Mouse (Mus musculus) hindbrain, embryonic 15.5 days (tissue): ENCODE data around the gene Glmp. TPM values are rescaled to one million over a fixed set of nuclear protein-coding genes. Genes with fewer than 3 reads are reported as not detected.
A peak's percentile ranks its signal among the peaks of the same experiment; 100 is the strongest.
"Not testable (repeated sequence)": the region's sequence is repeated elsewhere in the genome, so short reads cannot be mapped to it uniquely, and the experiment has no call there.

Experiments
- ATAC-seq: fragments of 200-750 bp; cut with Nextera tagmentation; 2 replicates; pipeline ENCODE4 v1.8.0; 2017; ENCODE audit warnings: low read depth, moderate number of reproducible peaks, moderate TSS enrichment; ENCODE audit not compliant: low FRiP score
- H3K27ac ChIP-seq: fragments of 300-500 bp; sonication (generic); replicated peaks from 2 replicates; pipeline ENCODE4 v1.5.1; 2015; ENCODE audit warnings: mild to moderate bottlenecking, inconsistent platforms
- H3K27me3 ChIP-seq: fragments of 300-500 bp; sonication (generic); 2 replicates; pipeline ENCODE4 v1.6.1; 2015; ENCODE audit warnings: control low read depth, inconsistent platforms
- H3K36me3 ChIP-seq: fragments of 300-500 bp; sonication (generic); 2 replicates; pipeline ENCODE4 v1.6.1; 2015; ENCODE audit warnings: control low read depth, inconsistent platforms
- H3K4me1 ChIP-seq: fragments of 300-500 bp; sonication (generic); replicated peaks from 2 replicates; pipeline ENCODE4 v1.6.1; 2015; ENCODE audit warnings: control low read depth, inconsistent platforms
- H3K4me2 ChIP-seq: fragments of 300-500 bp; sonication (generic); 2 replicates; pipeline ENCODE4 v1.6.1; 2015; ENCODE audit warnings: moderate library complexity, mild to moderate bottlenecking, inconsistent platforms
- H3K4me3 ChIP-seq: fragments of 300-500 bp; sonication (generic); 2 replicates; pipeline ENCODE4 v1.5.1; 2015; ENCODE audit warnings: mild to moderate bottlenecking, inconsistent platforms
- H3K9ac ChIP-seq: fragments of 300-500 bp; sonication (generic); 2 replicates; pipeline ENCODE4 v1.6.1; 2015; ENCODE audit warnings: inconsistent platforms
- H3K9me3 ChIP-seq: fragments of 300-500 bp; sonication (generic); 2 replicates; pipeline ENCODE4 v1.6.1; 2016; ENCODE audit warnings: control low read depth, inconsistent platforms
- WGBS: fragments of 180-500 bp; shearing (Covaris S2); methylation state at CpG from one replicate; pipeline ENCODE4 v1.1.7; 2015; 5-methylcytosine and 5-hydroxymethylcytosine counted together
- polyA plus RNA-seq: library from polyadenylated mRNA; unstranded; fragments of >200 nt; fragmentation: Nextera tagmentation; extraction: Ambion mirVana; gene quantifications from 2 replicates; pipeline ENCODE4 v1.2.1, GENCODE M21; 2015

Gene Glmp
- 119 and 125 TPM in 2 replicates for polyA plus RNA-seq

GRCm38 (mm10) chr3:88324951-88325405, at the start of gene Glmp:
TSS of gene Glmp (plus strand) at chr3:88325023.
- H3K9ac ChIP-seq: peak within 1 kb of the TSS; percentile 49
- ATAC-seq: peak; percentile 87
- H3K36me3 ChIP-seq: peaks cover 42% of the 10 kb centered on the region
- no peaks in the 10 kb centered on the region for H3K27me3 ChIP-seq
- peak within 1 kb of the TSS; percentile 49 for H3K4me3 ChIP-seq
- H3K4me1 ChIP-seq: peaks cover 15% of the 10 kb centered on the region
- H3K9me3 ChIP-seq: no peaks in the 10 kb centered on the region
- WGBS: 1% methylated on average over 10 of the region's 10 CpGs
- no peak within 1 kb of the TSS for H3K27ac ChIP-seq
- peak within 1 kb of the TSS; percentile 70 for H3K4me2 ChIP-seq

GRCm38 (mm10) chr3:88276121-88276520, 48.7 kb upstream of the Glmp start:
- Histone ChIP-seq H3K27ac (no peak overlapping the region), H3K36me3 (no peaks in the 10 kb centered on the region), H3K9ac (no peak overlapping the region), H3K9me3 (no peaks in the 10 kb centered on the region), H3K4me1 (no peaks in the 10 kb centered on the region), H3K27me3 (no peaks in the 10 kb centered on the region), H3K4me2 (no peak overlapping the region), H3K4me3 (no peak overlapping the region)
- WGBS: 84% methylated on average over 2 of the region's 2 CpGs
- no peak for ATAC-seq

GRCm38 (mm10) chr3:88276529-88277143, 48.2 kb upstream of the Glmp start:
- no peaks in the 10 kb centered on the region for H3K4me1 ChIP-seq
- no peaks in the 10 kb centered on the region for H3K36me3 ChIP-seq
- no peak for ATAC-seq
- H3K4me2 ChIP-seq: no peak overlapping the region
- H3K4me3 ChIP-seq: no peak overlapping the region
- H3K9ac ChIP-seq: no peak overlapping the region
- 44% methylated on average over 7 of the region's 7 CpGs for WGBS
- H3K27ac ChIP-seq: no peak overlapping the region
- H3K9me3 ChIP-seq: no peaks in the 10 kb centered on the region
- H3K27me3 ChIP-seq: no peaks in the 10 kb centered on the region

- Histone ChIP-seq H3K36me3 (no peaks in the 10 kb centered on the region), H3K9ac (no peak overlapping the region), H3K27me3 (no peaks in the 10 kb centered on the region), H3K4me3 (no peak overlapping the region), H3K4me2 (no peak overlapping the region), H3K4me1 (no peaks in the 10 kb centered on the region), H3K27ac (no peak overlapping the region), H3K9me3 (no peaks in the 10 kb centered on the region)
- WGBS: 92% methylated on average over 2 of the region's 2 CpGs
- no peak for ATAC-seq
Measured at GRCm38 (mm10) chr3:88280035-88280434, 44.8 kb upstream of the Glmp start.

GRCm38 (mm10) chr3:88281141-88281916, 43.5 kb upstream of the Glmp start:
- not testable (repeated sequence) for H3K4me3 ChIP-seq, H3K9me3 ChIP-seq, H3K36me3 ChIP-seq, H3K4me2 ChIP-seq, H3K4me1 ChIP-seq, H3K27me3 ChIP-seq, H3K27ac ChIP-seq, ATAC-seq, H3K9ac ChIP-seq
- WGBS: 62% methylated on average over 11 of the region's 11 CpGs

GRCm38 (mm10) chr3:88284815-88285564, 39.8 kb upstream of the Glmp start:
- H3K4me3 ChIP-seq, H3K36me3 ChIP-seq, ATAC-seq, H3K27me3 ChIP-seq, H3K27ac ChIP-seq, H3K4me2 ChIP-seq, H3K9ac ChIP-seq, H3K9me3 ChIP-seq, H3K4me1 ChIP-seq: not testable (repeated sequence)
- 97% methylated on average over 14 of the region's 14 CpGs for WGBS

- not testable (repeated sequence) for H3K27me3 ChIP-seq, H3K9me3 ChIP-seq, H3K9ac ChIP-seq, ATAC-seq, H3K36me3 ChIP-seq, H3K4me2 ChIP-seq, H3K4me1 ChIP-seq, H3K4me3 ChIP-seq, H3K27ac ChIP-seq
- 100% methylated on average over 2 of the region's 2 CpGs for WGBS
Measured at GRCm38 (mm10) chr3:88285565-88285895, 39.3 kb upstream of the Glmp start.

- no peak within 1 kb of the TSS for H3K9ac ChIP-seq
- no peaks in the 10 kb centered on the region for H3K9me3 ChIP-seq
- ATAC-seq: no peak
- H3K4me3 ChIP-seq: no peak within 1 kb of the TSS
- WGBS: 100% methylated on average over 4 of the region's 4 CpGs
- H3K4me1 ChIP-seq: no peaks in the 10 kb centered on the region
- H3K27me3 ChIP-seq: no peaks in the 10 kb centered on the region
- no peak within 1 kb of the TSS for H3K4me2 ChIP-seq
- no peaks in the 10 kb centered on the region for H3K36me3 ChIP-seq
- no peak within 1 kb of the TSS for H3K27ac ChIP-seq
Measured at GRCm38 (mm10) chr3:88287110-88287509, 37.7 kb upstream of the Glmp start, which contains the start of gene Gm38392. TSS of gene Gm38392 (minus strand) at chr3:88287210.

GRCm38 (mm10) chr3:88288133-88288713, 36.6 kb upstream of the Glmp start:
- ATAC-seq: not testable (repeated sequence)

GRCm38 (mm10) chr3:88291970-88292369, 32.9 kb upstream of the Glmp start:
- no peak overlapping the region for H3K4me3 ChIP-seq
- WGBS: 43% methylated on average over 4 of the region's 4 CpGs

More at GRCm38 (mm10) chr3:88288133-88288713, 36.6 kb upstream of the Glmp start:
- H3K36me3 ChIP-seq, H3K27me3 ChIP-seq, H3K4me3 ChIP-seq, H3K9ac ChIP-seq, H3K27ac ChIP-seq, H3K9me3 ChIP-seq, H3K4me1 ChIP-seq, H3K4me2 ChIP-seq: not testable (repeated sequence)
- WGBS: 85% methylated on average over 9 of the region's 10 CpGs

GRCm38 (mm10) chr3:88295272-88295671, 29.6 kb upstream of the Glmp start:
- not testable (repeated sequence) for H3K27me3 ChIP-seq, ATAC-seq, H3K27ac ChIP-seq, H3K9me3 ChIP-seq
- Histone ChIP-seq H3K4me2 (peak overlapping the region; percentile 74), H3K36me3 (peaks cover 11% of the 10 kb centered on the region), H3K4me1 (peaks cover 26% of the 10 kb centered on the region), H3K9ac (peak overlapping the region; percentile 57; the same call in 1 of the 2 replicates), H3K4me3 (peak overlapping the region; percentile 76; the same call in 1 of the 2 replicates)
- WGBS: 76% methylated on average over 1 of the region's 1 CpGs

More at GRCm38 (mm10) chr3:88291970-88292369, 32.9 kb upstream of the Glmp start:
- H3K36me3 ChIP-seq: no peaks in the 10 kb centered on the region
- no peaks in the 10 kb centered on the region for H3K9me3 ChIP-seq
- peaks cover 7% of the 10 kb centered on the region for H3K4me1 ChIP-seq
- H3K9ac ChIP-seq: no peak overlapping the region
- no peak overlapping the region for H3K4me2 ChIP-seq
- H3K27ac ChIP-seq: no peak overlapping the region
- no peak for ATAC-seq
- no peaks in the 10 kb centered on the region for H3K27me3 ChIP-seq
